Mouse (Mus musculus) hindbrain, postnatal 0 days (tissue): Measurements from ENCODE around the gene Adam8. TPM values are rescaled to one million over a fixed set of nuclear protein-coding genes. Genes with fewer than 3 reads are reported as not detected.

Experiments
- ATAC-seq: fragments of 200-750 bp; cut with Nextera tagmentation; 2 replicates; pipeline ENCODE4 v1.8.0; 2017; ENCODE audit warnings: mild to moderate bottlenecking, moderate TSS enrichment, moderate library complexity
- DNase-seq: peaks from one replicate; pipeline ENCODE4 v3.0.0-alpha.2; 2015; ENCODE audit warnings: low spot score
- H3K27ac ChIP-seq: fragments of 300-500 bp; sonication (generic); 2 replicates; pipeline ENCODE4 v1.5.1; 2014; ENCODE audit warnings: mild to moderate bottlenecking
- H3K27me3 ChIP-seq: fragments of 300-500 bp; sonication (generic); 2 replicates; pipeline ENCODE4 v1.6.1; 2014; ENCODE audit warnings: low read length, mixed read lengths; ENCODE audit not compliant: insufficient read depth
- H3K36me3 ChIP-seq: fragments of 300-500 bp; sonication (generic); 2 replicates; pipeline ENCODE4 v1.6.1; 2014; ENCODE audit warnings: low read length, mixed read lengths; ENCODE audit not compliant: insufficient read depth
- H3K4me1 ChIP-seq: fragments of 300-500 bp; sonication (generic); 2 replicates; pipeline ENCODE4 v1.6.1; 2014; ENCODE audit warnings: antibody characterized with exemption, low read length, mixed read lengths; ENCODE audit not compliant: insufficient read depth
- H3K4me2 ChIP-seq: fragments of 300-500 bp; sonication (generic); 2 replicates; pipeline ENCODE4 v1.6.1; 2014; ENCODE audit warnings: low read depth, mild to moderate bottlenecking, low read length, moderate library complexity, mixed read lengths
- H3K4me3 ChIP-seq: fragments of 300-500 bp; sonication (generic); 2 replicates; pipeline ENCODE4 v1.5.1; 2014; ENCODE audit warnings: low read length
- H3K9ac ChIP-seq: fragments of 300-500 bp; sonication (generic); replicated peaks from 2 replicates; pipeline ENCODE4 v1.6.1; 2014; ENCODE audit warnings: mild to moderate bottlenecking, low read length, moderate library complexity, mixed read lengths
- H3K9me3 ChIP-seq: fragments of 300-500 bp; sonication (generic); 2 replicates; pipeline ENCODE4 v1.6.1; 2016; ENCODE audit warnings: low read length, mixed read lengths
- CTCF ChIP-seq: IDR thresholded peaks from 2 replicates; pipeline ENCODE4 v1.5.1; 2016; ENCODE audit warnings: antibody characterized with exemption, control low read depth, low read depth
- WGBS: fragments of 180-500 bp; shearing (Covaris S2); extraction: QIAGEN DNeasy Blood & Tissue Kit; methylation state at CpG from one replicate; pipeline ENCODE4 v1.1.7; 2014; 5-methylcytosine and 5-hydroxymethylcytosine counted together
- polyA plus RNA-seq: library from polyadenylated mRNA; unstranded; fragments of >200 nt; fragmentation: Nextera tagmentation; extraction: Ambion mirVana; gene quantifications from 2 replicates; pipeline ENCODE4 v1.2.1, GENCODE M21; 2015
- total RNA-seq: library from RNA; depleted of rRNA; stranded (reverse); fragments of >200 nt; gene quantifications from 2 replicates; pipeline ENCODE4 v1.2.3, GENCODE M21; 2014; rRNA removed

The Adam8 gene
- total RNA-seq (1.7 and 2.2 TPM in 2 replicates), polyA plus RNA-seq (0.48 and 0.57 TPM in 2 replicates)

- no peak for DNase-seq
- Histone ChIP-seq H3K4me3 (no peak within 1 kb of the TSS), H3K4me2 (no peak within 1 kb of the TSS), H3K9ac (no peak within 1 kb of the TSS), H3K27ac (no peak within 1 kb of the TSS), H3K4me1 (no peaks in the 10 kb centered on the region), H3K36me3 (peaks cover 23% of the 10 kb centered on the region), H3K9me3 (no peaks in the 10 kb centered on the region), H3K27me3 (no peaks in the 10 kb centered on the region)
- TF ChIP-seq CTCF = no peak
- ATAC-seq = no peak
- WGBS = 29% methylated on average over 7 of the region's 7 CpGs
Measured at GRCm38 (mm10) chr7:139992406-139992805, at the start of gene Adam8. Adam8 (minus strand) TSS chr7:139992562.

GRCm38 (mm10) chr7:140037171-140037555 lies 44.8 kb upstream of the Adam8 start:
- 0 out of 2 replicates have a peak, but pooled peaks have one; percentile 5 for ATAC-seq
- Histone ChIP-seq H3K9me3 (no peaks in the 10 kb centered on the region), H3K36me3 (peaks cover 14% of the 10 kb centered on the region), H3K4me2 (peak overlapping the region; percentile 77), H3K27me3 (no peaks in the 10 kb centered on the region), H3K4me3 (peak overlapping the region; percentile 62), H3K4me1 (peaks cover 7% of the 10 kb centered on the region), H3K27ac (no peak overlapping the region), H3K9ac (peak overlapping the region; percentile 77)
- TF ChIP-seq CTCF = no peak
- WGBS = 51% methylated on average over 3 of the region's 3 CpGs
- no peak for DNase-seq

DNA sequence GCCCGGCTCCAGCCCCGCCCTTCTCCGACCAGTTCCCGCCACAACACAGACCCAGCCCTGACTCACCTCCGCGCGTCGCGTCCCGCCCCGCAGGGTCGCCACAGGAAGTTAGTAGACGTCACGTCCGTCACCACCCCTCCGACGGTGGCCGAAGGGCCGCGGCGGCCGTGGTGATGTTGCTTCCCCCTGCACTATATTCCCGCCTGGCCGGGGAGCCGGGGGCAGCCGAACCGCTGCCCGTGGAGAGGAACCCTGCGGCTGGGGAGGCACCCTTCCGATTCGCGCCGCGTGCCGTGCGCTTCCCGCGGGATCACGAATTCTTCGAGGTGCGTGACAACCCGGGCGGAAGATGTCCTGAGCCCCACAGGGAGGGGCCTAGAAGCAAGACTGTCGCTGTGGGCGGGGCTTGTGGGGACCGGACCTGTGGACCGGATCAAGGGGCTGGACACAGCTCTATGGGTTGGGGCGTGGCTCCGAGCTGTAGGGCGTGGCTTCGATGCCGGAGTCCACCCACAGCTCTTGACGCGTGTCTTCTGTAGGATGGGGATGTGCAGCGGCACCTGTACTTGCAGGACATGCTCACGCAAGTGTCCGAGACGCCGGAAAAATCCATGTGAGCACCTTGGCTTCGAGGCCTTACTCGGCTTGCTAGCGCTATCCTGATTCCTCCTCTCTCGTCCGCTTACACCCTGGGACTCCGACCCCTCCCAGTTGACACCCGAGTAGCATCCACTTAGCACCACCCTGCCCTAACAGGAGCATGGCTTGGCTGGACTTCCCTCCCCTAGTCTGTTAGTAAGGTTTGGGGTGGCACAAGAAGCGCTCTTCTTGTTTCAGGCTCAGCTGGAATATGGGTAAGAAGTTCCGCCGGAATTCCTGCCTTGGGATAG lies 44.2 kb upstream of the Adam8 start, which contains the start of the genes Zfp511 and Tubgcp2:
Gene Zfp511 (plus strand): TSS at position 111 of the 890 bp plus-strand sequence.
Gene Tubgcp2 (minus strand): TSS at position 389 of the 890 bp plus-strand sequence.
- Histone ChIP-seq H3K9me3 (no peaks in the 10 kb centered on the region), H3K4me1 (peaks cover 7% of the 10 kb centered on the region), H3K4me2 (peak within 1 kb of the TSS; percentile 77), H3K9ac (peak within 1 kb of the TSS; percentile 77), H3K27ac (peak within 1 kb of the TSS; percentile 87), H3K27me3 (no peaks in the 10 kb centered on the region), H3K36me3 (peaks cover 19% of the 10 kb centered on the region), H3K4me3 (peak within 1 kb of the TSS; percentile 62)
- ATAC-seq (peak; percentile 96), DNase-seq (peak; percentile 95)
- no peak for TF ChIP-seq CTCF
- 1% methylated on average over 68 of the region's 69 CpGs for WGBS

- Histone ChIP-seq H3K9me3 (no peaks in the 10 kb centered on the region), H3K4me3 (peak overlapping the region; percentile 62), H3K36me3 (peaks cover 27% of the 10 kb centered on the region), H3K27me3 (no peaks in the 10 kb centered on the region), H3K4me2 (peak overlapping the region; percentile 77), H3K4me1 (peaks cover 7% of the 10 kb centered on the region), H3K9ac (peak overlapping the region; percentile 77), H3K27ac (peak overlapping the region; percentile 87; the same call in 1 of the 2 replicates)
- no peak for TF ChIP-seq CTCF
- no peak for ATAC-seq
- no peak for DNase-seq
- 19% methylated on average over 7 of the region's 7 CpGs for WGBS
Measured at GRCm38 (mm10) chr7:140035456-140035855, 43.1 kb upstream of the Adam8 start.

GRCm38 (mm10) chr7:140033386-140033785 lies 41.0 kb upstream of the Adam8 start:
- peaks cover 42% of the 10 kb centered on the region for H3K36me3 ChIP-seq

DNA sequence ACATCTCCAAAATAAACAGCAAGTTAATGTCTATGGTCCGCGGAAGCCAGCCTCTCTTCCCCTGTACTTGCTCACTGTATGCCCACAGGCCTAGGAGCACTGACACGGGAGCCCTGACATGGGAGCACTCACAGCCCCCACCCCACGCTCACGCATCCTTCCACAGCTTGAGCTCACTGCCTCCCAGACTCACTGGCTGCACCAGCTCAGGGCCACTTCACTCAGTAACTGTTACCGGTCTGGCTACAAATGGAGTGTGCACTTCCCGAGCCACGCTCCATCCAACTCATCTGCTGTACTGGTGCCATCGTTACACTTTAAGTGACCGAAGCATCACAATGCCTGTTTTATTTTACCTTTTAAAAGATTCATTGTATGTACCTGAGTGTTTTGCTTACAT lies 40.0 kb upstream of the Adam8 start:
- ATAC-seq = no peak
- TF ChIP-seq CTCF = no peak
- H3K36me3 ChIP-seq = peaks cover 47% of the 10 kb centered on the region

More at GRCm38 (mm10) chr7:140033386-140033785, 41.0 kb upstream of the Adam8 start:
- no peak overlapping the region for H3K27ac ChIP-seq
- 96% methylated on average over 9 of the region's 9 CpGs for WGBS
- peaks cover 7% of the 10 kb centered on the region for H3K4me1 ChIP-seq
- no peak for ATAC-seq
- no peak overlapping the region for H3K4me3 ChIP-seq
- TF ChIP-seq CTCF = no peak
- H3K9ac ChIP-seq = no peak overlapping the region
- no peaks in the 10 kb centered on the region for H3K27me3 ChIP-seq
- no peak for DNase-seq
- no peak overlapping the region for H3K4me2 ChIP-seq
- no peaks in the 10 kb centered on the region for H3K9me3 ChIP-seq

More for the DNA sequence above, 40.0 kb upstream of the Adam8 start:
- Histone ChIP-seq H3K9me3 (no peaks in the 10 kb centered on the region), H3K4me1 (peaks cover 6% of the 10 kb centered on the region), H3K27ac (no peak overlapping the region), H3K4me2 (no peak overlapping the region), H3K9ac (no peak overlapping the region), H3K27me3 (no peaks in the 10 kb centered on the region), H3K4me3 (no peak overlapping the region)
- DNase-seq = no peak
- WGBS = 94% methylated on average over 10 of the region's 10 CpGs
